Mouse (Mus musculus) fat pad, adult 2 months (tissue): Measurements from ENCODE around the gene Rasgef1b.

Source experiments
- DNase-seq: peaks from one replicate; pipeline ENCODE4 v3.0.0-alpha.2; 2011; ENCODE audit warnings: low read depth, low spot score; ENCODE audit errors: extremely low read depth

Rasgef1b gene

DNA sequence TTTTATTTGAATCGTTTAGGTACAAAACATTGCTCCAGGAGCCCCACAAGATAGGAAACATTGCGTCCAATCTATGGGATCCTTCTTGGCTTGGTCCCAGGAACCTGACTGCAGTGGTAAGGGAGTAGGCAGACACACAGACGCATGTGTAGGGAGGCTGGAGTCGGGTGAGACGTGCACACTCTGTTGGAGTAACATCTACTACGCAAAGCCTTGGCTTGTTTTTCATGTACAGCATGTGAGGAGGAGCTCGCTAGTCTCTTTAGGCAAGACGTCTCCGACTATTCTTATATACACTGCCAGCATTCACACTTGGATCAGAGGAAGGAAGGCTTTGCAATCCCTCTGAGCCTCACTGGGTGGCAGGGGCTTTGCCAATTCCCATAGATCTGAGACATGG, 315.5 kb downstream of the Rasgef1b start:
- no peak for DNase-seq

DNA sequence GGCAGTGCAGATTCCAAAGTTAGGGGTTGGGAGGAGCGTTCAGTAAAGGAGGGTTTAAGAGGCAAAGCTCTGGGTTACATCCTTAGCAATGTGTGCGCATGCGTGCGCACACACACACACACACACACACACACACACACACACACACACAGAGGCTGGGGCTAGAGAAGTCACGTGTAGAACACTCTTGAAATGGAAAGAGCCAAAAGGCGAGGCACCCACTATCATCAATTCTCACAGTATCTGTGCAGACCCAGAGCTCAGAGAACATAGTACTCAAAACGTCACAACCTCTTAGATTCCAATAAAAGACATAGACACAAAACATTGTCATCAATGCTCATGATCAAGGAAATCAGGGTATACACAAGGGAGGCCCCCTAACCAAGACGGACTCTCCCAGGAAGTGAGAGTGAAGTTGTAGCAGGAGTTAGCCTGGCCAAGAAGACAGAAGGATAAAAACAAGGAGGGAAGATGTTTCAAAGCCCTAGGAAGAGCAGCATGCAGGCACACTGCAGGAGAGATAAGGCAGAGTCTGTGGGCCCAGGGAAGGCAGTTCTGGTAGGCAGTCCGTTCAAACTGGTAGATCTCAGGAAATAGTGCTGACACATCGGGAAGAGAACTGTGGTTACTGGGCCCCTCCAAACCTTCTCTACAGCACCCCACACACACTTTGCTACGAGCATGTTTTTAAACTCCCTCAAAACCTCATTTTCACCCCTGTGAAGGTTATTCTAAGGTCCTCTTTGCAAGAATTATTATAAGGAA, 324.3 kb downstream of the Rasgef1b start:
- DNase-seq: no peak

DNA sequence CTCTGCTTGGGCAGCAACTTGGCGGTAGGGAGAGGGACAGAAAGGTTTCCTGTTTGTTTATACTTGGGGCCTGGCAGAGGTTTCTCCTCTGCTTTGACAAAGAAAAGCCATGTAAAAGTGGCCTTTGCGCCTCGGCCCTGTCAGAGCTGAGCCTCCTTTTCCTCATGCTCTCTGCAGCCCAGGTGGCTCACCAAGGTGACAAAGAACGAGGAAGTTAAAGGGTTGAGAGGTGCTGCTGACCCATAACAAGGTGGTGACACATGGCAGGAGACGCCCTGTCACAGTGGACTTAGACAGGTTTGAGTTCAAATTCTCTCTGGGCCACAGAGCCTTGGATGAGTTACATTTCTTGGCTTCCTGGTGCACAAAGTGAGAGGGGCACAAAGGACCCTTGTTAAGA, 325.5 kb downstream of the Rasgef1b start:
- no peak for DNase-seq

DNA sequence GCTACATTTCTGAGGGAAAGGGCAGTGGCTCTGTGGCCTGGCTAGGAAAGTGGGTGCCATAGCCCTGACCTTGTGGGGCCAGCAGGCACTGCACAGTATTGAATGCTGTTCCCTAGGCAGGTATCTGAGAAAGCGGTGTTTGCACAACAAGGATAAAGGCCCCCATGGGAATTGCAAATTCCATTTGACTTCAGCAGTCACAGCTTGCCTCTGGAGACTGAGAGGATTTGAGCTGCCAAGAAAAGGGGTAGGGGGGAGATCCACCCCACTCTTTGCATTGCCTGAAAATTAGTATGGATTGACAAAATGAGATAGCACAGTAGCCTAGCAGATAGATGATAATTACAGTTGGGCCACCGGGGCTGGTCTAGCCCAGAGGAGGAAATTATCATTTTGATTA, 326.1 kb downstream of the Rasgef1b start:
- DNase-seq: no peak

DNA sequence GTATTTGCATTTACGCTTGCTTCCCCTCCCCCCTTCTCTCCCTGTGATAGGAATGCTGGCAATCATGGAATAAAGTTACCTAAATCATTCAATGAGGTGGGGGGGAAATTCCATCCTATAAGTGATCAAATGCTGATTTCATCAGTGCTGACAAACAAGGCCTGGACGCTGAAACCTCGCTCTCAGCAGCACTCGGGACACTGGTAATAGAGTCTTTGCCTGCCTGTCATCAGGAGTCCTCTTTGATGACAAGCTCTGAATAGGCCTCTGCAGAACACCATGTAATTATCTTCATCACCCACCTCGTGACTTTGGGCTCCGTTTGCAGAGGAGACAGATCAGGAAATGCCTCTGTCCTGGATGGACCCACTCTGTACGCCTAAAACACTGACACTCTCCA, 326.6 kb downstream of the Rasgef1b start:
- no peak for DNase-seq

DNA sequence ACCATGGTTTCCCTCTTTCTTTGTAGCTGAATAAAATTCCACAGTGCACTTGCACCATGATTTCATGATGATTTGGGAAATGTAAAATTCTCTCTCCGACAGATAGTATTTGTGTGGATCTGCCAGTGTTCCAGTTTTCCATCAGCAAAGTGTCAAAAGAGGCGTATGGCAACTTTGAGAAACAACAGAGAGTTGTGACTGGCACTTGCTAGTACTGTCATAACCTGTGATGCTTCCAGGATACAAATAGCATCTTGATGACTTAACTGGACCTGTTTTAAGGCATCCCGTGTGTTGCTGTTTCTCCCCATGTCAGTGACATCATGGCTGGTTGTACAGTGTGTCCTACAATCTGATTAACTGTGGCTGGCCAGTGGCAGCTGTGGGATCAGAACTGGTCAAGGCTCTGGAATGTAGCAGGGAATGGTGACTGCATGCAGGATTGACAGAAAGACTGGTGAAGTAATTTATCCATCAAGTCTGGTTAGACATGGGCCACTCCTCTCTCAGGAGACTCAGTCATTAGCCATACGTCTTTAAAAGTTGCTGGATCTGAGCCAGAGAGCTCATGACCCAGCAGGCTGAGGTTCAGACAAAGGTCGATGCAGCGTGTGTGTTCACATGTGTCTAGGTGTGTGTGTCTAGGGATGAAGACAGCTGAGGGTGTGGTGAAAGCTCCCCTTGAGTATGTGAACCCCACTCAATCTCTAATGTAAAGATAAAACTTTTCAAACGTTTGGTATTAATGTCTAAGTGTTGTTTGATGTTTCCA, 328.8 kb downstream of the Rasgef1b start:
- no peak for DNase-seq

DNA sequence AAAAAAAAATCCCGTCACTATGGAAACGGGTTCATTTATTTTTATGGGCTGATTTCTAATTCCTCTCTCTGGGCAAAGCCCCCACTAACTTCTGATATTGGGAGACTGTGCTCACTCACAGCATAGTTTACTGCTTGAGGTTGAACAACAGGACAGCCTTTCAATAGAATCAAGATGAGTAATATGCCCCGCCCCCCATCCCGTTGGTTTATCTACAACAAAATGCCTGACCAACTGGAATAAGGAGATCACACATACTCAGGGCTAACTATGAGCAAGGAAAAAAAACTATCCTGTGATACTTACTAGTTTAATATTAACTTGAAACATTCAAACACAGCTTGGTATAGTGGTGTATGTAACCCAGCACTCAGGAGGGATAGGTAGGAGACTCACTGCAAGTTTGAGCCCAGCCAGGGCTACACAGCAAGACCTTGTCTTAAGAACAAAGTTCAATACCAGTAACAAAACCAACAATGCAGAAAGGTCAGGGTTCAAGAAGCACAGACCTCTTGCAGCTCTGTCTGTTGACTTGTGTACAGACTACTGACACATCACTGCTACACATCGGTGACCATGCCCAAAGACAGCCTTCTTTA, 330.3 kb downstream of the Rasgef1b start:
- no peak for DNase-seq

DNA sequence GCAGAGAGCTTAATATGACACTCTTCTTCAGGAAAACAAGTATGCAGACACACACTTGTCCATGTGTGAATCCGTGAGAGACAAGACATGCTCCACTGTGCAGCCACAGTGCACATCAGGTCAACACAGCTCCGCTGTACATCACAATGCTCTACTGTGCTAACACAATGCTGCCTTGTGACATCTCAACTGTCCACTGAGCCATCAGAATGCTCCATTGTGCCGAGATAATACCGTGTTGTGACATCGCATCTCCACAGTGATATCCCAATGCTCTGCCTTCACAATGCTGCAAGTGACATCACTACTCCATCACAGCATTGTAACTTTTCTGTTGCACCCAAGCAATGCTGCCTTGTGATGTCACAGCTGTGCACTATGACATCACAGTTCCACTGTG, 334.3 kb downstream of the Rasgef1b start:
- DNase-seq: no peak

DNA sequence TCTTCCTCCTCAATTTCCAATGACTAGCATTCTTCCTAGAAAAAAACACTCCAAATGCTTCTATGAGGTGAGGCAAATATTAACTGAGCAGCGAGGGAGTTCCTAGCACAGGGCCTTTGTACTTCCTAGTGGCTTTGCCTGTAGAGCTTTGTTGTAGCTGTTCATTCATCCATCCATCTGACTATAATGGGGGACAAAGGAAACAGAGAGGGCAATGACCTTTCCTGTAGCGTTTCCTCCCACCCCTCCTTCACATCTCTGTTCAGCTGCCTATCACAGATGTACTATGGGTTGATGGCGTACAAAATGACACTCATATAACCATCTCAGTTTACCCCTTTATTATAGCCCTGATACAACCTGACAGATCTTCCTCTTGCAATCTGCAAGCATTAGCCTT, 337.3 kb downstream of the Rasgef1b start:
- no peak for DNase-seq

DNA sequence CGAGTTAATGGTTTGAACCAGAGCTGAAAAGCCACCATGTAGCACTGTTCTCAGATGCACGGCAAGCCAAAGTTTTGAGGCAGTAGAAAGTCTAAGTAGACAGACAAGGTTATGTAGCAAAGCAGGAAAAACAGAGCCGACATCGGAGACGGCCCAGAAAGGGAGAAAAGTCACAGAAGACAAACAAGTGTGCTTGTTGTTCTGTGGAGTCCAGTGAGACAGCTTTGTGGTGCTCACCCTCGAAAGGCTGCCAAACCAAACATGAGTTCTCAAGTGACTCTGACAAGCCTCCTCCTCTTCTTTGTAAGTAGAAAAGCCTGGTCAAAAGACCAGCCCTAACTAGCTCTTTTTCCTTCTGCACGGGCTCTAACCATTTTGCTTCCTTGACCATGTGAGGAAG, 338.1 kb downstream of the Rasgef1b start:
- no peak for DNase-seq

DNA sequence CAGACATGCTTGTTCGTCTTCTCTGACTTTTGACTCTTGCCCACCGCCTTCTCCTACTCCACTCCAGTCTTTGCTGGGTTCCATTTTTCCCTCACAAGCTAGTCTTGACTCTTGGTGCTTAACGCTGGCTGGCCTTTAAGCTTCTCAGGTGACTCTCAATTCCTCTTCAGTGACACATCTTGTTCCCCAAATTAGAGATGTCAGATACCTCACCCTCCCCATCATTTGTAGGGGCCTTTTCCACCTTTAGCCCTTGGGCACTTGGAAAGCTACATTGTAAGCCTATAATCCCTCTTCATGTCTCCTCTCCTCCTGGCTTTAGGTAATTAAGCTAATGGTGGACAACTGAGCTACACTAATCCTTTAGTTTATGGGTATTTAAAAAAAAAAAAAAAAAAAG, 338.6 kb downstream of the Rasgef1b start:
- DNase-seq: no peak

DNA sequence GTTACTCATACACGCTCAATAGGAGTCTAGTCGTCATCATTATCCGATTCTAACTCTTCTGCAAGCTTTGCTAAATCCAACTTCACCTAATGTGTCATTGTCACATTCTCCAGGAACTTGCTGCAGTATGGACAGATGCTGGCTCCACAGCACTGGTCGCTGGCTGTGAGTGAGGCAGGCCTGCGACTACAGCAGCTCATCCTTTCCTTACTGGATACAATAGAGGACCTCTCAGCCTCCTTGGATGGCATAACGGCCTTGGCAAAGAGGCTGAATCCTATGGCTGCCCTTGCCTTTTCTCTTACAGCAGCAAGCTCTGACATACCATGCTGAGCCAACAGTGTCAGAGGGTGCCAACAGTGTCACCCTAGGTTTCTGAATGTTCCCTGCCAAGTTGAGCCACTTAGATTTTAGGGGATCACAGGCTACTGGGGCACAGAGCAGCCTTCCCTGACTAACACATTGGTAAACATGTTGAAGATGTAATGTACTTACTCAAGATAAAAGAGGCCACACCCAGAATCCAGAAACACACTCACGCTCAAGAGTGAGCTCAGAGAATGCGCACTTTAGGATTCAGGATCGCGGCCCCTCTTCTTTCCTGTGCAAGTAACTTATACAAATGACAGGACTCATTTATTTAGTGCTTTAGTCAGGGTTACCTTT, 340.1 kb downstream of the Rasgef1b start:
- DNase-seq: no peak

DNA sequence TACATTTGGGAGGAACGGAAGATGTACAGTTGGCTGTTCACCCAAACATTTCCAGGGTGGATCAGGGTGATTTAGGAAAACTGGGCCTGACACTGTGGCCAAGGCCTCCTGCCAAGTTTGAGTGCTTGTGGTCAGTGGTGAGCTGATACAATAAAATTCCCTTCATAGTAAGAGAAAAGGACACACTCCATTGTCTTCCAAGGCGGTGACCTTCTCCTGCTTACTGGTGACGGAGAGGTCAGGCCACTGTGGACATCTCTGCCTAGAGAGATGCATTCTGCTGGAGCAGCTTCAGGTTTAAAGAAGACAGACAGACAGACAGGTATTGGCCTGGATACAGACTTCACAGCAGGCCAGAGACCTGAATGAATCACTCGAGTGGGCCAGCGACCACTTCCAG, 340.7 kb downstream of the Rasgef1b start:
- DNase-seq: no peak

DNA sequence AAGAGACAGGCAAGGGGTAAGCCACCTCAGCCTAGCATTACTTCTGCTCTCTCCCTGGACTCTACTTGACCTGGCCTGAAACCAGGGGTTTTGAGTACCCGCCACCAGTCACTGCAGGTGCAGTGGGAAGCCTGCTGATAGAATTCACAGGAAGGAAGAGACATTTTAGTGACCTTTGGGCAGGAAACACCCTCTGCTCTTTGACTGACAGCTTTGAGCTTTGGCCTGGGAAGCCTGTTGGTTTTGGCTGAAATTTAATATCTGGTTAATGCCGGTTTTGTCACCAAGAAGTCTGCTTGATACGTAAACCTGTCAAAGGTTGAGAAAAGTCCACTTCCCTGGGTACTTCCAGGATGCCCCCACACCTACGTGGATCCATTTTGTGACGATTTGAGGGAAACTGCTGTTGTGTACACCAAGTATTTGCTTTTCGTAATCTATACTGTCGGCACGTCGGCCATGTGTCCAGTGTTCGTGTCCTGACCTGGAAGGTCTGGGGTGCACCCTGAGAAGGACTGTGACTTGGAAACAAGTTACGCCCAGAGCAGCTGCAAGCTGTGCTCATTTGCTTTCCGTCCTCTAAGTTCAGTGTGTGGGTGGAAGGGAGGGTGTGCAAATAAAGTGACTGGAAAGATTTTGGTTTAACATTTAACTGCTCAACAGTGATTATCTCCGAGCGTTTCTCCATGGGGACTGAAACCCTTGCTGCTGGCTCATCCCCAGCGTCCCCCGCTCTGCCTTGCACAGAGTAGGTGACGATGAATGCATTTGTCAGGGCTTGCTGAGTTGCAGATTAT, 341.5 kb downstream of the Rasgef1b start:
- no peak for DNase-seq

DNA sequence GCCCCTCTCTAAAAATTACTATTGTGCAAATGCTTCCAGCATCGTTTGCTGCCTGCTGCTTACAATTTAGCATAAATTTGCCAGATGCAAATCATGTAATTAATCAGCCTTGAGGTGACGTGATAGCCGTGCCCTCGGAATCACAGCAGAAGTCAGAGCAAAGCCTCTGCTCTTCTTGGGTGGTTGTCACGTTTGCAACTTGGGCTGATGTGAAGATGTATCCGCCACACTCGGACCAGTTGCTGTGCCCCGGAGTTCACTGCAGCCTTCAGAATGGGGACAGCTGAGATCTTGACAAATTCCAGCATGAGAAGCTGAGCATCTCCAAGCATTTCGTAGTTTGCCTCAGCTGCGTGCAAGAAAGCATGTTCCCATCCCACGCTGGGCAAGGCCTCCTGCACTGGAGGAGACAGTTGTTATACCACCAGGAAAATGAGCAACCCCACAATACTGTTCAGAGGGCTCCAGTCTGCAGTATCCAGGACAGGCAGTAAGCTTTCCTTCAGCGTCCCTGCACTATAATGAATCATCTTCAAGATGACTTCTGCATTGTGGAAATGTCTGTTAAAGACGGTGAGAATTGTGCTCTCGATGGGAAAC, 342.5 kb downstream of the Rasgef1b start:
- no peak for DNase-seq

DNA sequence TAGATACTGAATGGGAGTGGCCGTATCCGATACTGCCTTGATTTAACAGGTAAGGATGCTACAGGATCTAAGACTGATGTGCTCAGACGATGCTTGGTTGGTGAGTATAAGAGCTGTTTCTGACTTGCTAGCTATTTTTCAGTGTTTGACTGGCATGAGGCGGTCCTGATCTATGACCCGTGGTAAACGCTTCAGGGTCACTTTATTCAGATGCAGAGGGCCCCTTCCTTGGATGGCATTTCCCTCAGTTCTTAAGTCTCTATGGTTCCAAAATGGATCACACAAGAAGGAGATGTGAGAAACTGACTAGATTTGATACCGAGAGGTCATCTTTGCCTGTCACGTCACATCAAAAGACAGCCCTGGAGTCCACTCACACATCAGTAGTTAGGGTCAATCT, 343.1 kb downstream of the Rasgef1b start:
- DNase-seq: no peak

DNA sequence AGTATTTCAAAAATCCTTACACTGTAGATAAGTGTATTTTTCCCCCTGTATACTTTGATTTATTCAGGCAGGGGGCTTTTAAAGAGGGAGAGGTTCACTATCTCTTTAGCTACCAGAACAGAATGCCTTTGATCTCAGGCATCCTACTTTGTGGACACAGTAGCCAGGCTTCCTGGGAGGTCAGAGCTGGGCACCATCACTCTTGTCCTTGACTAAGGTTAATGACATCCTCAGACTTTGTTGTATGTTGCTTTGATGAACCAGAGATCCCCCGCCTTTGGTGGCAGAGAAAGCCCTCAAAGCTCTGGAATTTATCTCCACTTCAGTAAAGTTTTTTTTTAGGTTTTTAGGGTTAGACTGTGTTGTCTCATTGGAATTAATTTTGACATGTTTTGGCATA, 343.8 kb downstream of the Rasgef1b start:
- DNase-seq: no peak

DNA sequence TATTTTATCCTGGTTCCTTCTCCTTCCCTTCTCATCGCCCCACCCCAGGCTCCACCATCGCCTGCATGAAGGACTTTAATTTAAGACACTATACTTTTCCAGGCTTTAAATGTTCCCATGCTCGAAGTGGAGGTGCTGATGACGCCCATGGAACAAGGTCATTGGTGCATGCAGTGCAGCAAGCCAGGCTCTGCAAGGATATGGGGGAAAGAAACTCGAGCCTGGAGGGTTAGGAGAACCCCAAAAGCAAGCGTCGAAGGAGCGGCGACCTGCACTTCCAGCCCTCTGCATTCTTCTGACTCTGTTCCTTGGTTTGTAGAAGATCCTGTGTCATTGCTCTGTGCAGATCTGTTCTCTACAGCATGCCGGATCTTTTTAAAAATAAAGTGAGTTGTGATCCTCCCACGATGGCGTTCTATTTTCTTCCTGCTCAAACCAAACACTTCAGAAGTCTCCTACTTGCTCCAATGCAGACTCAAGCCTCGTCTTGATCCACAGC, 345.0 kb downstream of the Rasgef1b start:
- DNase-seq: no peak

DNA sequence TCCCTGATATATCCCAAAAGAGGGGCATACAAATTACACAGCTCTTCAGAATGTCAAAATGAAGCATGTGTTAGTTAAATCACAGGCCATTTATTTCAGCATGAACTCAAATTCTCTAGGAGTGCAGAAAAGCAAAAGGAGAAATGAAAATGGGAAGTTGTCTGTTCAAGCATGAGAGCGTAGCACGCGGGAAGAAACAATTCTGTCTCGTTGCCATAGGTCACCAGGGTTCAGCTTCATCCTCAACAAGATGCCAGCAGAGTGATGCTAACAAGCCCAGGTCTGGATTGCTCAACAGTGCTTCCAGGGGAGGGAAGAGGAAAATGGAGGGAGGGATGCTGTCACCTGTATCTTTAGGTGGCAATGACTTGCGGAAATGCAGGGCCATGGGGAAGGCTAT, 346.1 kb downstream of the Rasgef1b start:
- no peak for DNase-seq

DNA sequence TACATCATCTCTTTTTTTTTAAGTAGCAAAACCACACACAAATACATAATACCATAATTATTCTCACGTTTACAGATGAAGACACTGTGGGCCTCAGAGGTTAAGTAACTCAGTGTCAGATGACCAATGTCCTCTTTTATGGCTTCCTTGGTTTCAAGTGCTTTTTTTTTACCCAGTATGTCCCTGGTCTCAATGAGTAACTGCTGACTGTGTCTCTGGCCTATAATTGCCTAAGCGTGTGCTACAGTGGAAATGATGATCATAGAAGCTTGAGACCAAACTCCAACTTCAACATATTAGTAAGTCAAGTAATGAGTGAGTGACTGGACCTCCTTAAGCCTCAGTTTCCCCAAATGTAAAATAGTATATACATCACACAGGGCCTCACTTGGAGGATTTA, 347.2 kb downstream of the Rasgef1b start:
- DNase-seq: no peak
